Mouse (Mus musculus): ENCODE measurements around the gene Jph4. TPM values are rescaled to one million over a fixed set of nuclear protein-coding genes. Genes with fewer than 3 reads are reported as not detected.

Gene Jph4
- polyA plus RNA-seq (2015; fragmentation: Nextera tagmentation; extraction: Ambion mirVana), result 1.6 and 2.1 TPM in 2 replicates

DNA sequence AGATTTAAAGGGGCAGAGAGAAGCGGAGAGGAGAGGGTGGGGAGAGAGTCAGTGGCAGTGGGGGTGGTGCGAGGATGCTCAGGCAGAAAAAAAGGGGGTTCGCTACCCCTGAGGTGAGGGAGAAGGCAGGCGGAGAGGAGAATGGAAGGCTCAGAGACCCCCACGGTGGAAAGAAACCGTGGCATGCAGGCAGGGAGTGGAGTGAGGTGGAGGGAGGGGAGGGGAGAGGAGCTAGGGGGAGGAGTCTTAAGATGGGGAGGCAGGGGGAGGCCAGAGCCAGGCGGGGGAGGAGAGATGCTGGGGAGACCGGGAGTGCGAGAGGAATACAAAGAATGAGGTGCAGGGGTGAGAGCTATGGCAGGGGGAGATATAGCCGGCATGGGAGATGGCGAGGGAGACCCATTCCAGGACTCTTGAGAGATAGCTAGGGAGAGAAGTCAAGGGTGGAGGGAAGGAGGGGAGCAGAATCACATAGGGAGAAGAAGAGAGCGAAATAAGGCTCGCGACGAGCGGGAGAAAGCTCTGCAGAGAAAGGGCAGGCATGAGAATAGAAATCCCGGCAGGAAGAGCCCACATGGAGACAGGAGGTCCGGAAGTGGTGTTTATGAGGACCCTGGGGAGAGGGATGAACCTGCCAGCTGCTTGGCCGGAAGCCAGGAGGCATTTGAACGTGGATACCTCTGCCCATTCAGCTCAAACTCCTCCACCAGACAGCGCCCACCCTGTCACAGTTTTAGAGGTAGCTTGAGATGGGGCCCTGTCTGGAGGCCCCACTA is at the start of gene Jph4:
Gene Jph4 (minus strand): TSS at position 511 of the 776 bp plus-strand sequence.
- peaks cover 29% of the 10 kb centered on the region for H3K4me1 ChIP-seq
- H3K9ac ChIP-seq, result no peak within 1 kb of the TSS
- peak within 1 kb of the TSS; percentile 56; the same call in 1 of the 2 replicates for H3K4me3 ChIP-seq (replicated peaks)
- H3K4me2 ChIP-seq, result peak within 1 kb of the TSS; percentile 99
- ATAC-seq (ENCODE audit: insufficient read depth, low FRiP score, low read depth), result no peak
- H3K27me3 ChIP-seq (replicated peaks), result peaks cover 36% of the 10 kb centered on the region
- H3K27ac ChIP-seq, result no peak within 1 kb of the TSS
- no peaks in the 10 kb centered on the region for H3K9me3 ChIP-seq
- no peaks in the 10 kb centered on the region for H3K36me3 ChIP-seq
- WGBS, result 5% methylated on average over 21 of the region's 21 CpGs

DNA sequence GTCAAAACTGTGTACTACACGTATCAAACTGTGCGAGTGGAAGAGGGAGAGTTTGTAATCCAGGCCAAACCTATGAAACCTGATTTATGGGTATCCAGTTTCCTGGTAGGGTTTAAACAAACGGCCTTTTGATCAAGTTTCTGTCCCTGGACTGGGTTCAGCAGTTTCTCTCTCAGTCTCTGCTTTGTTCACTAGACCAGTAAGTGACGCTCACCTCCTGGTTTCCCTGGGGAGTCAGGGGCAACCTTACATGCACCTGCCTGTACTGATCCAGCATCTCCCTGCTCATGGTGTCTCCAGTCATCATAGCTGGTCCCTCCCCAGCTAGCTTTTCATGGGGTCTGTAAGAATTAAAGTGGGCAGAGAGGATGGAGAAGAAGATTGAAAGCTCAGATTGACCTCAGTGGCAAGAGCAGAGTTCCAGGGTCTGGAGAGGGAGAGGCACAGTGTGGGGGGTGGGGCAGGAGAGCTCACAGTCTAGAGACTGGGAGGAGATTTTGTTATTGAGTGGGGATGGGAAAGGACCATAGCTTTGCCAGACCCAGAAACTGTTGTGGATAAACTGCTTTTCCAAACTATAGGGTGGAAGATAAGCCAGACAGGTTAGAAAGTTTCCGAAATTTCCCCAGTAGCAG is 47.6 kb upstream of the Jph4 start:
- H3K27me3 ChIP-seq (replicated peaks), result no peaks in the 10 kb centered on the region
- no peak for ATAC-seq (ENCODE audit: insufficient read depth, low FRiP score, low read depth)
- no peak overlapping the region for H3K9ac ChIP-seq
- H3K27ac ChIP-seq, result peak overlapping the region; percentile 40; the same call in 1 of the 2 replicates
- no peak overlapping the region for H3K4me2 ChIP-seq
- 40% methylated on average over 5 of the region's 5 CpGs for WGBS
- H3K9me3 ChIP-seq, result no peaks in the 10 kb centered on the region
- peaks cover 4% of the 10 kb centered on the region; the same call in 1 of the 2 replicates for H3K4me1 ChIP-seq
- no peaks in the 10 kb centered on the region for H3K36me3 ChIP-seq
- no peak overlapping the region for H3K4me3 ChIP-seq (replicated peaks)

DNA sequence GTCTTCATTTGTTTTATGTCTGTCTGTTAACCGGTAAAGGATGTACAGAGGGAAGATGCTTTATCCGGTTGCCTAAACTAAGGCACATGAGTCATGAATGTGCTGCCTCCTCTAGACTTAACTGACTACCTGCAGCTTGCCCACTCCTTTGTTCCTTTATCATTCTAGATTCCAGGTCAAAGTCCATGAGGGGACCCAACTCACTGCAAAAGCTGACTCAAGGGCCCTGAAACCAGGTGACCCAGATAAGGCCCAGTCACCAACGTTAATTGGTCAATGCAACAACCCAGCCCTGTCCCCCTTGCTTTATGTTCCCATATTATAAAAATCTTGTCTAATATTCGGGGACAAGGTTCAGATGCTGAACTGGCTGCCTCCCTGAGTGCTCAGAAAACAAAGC is 45.4 kb upstream of the Jph4 start:
- no peaks in the 10 kb centered on the region for H3K36me3 ChIP-seq
- no peaks in the 10 kb centered on the region for H3K9me3 ChIP-seq
- H3K4me3 ChIP-seq (replicated peaks), result no peak overlapping the region
- peaks cover 4% of the 10 kb centered on the region; the same call in 1 of the 2 replicates for H3K4me1 ChIP-seq
- H3K27ac ChIP-seq, result peak overlapping the region; percentile 24; the same call in 1 of the 2 replicates
- no peak overlapping the region for H3K4me2 ChIP-seq
- 70% methylated on average over 4 of the region's 4 CpGs for WGBS
- H3K27me3 ChIP-seq (replicated peaks), result no peaks in the 10 kb centered on the region
- peak; percentile 72 for ATAC-seq (ENCODE audit: insufficient read depth, low FRiP score, low read depth)
- H3K9ac ChIP-seq, result no peak overlapping the region

DNA sequence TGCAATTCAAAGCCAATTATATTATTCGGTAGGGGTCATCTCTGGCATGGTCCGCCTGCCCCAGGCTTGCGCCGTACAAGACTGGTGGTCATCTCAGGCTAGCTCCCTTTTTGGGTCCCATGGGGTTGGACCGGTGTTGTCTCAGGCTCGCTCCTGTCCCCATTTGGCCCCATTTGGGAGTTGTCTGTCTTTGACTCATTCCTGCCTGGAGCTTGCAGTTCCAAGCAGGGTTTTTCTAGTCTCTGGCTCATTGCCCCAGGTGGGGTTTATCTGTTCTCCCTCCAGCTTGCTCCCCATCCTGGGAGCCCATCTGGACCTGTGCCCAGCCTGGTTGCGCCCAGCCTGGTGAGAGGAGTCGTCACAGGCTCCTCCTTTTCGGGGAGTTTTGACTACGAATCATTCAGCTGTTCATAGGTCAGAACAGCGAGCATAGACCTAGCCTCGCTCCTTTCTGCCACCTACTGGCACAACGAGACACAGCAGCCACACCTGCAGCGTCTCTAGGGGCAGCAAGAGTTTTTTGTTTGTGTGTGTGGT is 44.4 kb upstream of the Jph4 start:
- no peak overlapping the region for H3K9ac ChIP-seq

DNA sequence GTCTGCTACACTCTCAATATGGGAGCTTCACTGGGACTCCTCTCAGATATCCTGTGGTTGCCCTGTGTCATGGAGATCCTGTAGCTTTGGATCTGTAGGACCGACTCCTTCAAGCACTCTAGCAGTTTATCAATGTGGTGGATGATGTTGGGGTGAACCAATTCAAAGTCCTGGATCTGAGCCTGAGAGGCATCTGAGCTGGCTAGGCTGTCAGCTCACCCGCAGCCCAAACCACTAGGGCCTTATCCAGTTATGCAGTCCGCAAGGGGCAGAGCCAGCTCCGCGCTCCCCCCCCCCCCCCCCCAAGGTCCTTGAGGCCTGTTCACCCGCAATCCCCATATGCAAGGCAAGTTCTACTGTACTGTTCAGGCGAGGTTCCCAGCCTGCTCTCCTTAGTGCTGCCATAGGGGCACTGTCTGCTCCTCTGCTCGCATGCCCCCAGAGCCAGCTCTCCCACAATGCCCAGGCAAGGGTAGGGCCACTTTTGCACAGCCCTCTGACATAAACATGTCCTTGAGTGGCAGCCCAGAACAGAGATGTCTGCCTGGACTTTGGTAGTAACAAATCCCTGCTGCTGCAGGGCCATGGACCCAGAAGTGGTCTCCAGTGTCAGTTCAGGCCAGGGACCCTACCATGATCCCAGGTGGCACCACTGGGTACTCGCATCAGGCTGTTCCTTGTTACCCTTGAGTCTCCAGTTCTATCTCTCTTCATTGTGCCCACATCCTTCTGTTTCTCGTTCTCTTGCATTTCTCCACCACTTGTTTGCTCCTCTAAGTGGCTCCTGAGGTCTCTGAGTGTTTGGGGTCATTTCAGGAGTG is 43.7 kb upstream of the Jph4 start:
- H3K36me3 ChIP-seq, result no peaks in the 10 kb centered on the region
- no peaks in the 10 kb centered on the region for H3K27me3 ChIP-seq (replicated peaks)
- H3K9ac ChIP-seq, result no peak overlapping the region
- 71% methylated on average over 10 of the region's 10 CpGs for WGBS
- H3K9me3 ChIP-seq, result no peaks in the 10 kb centered on the region
- no peak overlapping the region for H3K27ac ChIP-seq
- ATAC-seq (ENCODE audit: insufficient read depth, low FRiP score, low read depth), result no peak
- no peak overlapping the region for H3K4me3 ChIP-seq (replicated peaks)
- H3K4me2 ChIP-seq, result no peak overlapping the region
- H3K4me1 ChIP-seq, result peaks cover 4% of the 10 kb centered on the region; the same call in 1 of the 2 replicates

More for the DNA sequence above, 44.4 kb upstream of the Jph4 start:
- Histone ChIP-seq H3K4me2 (peak overlapping the region; percentile 50), H3K27ac (no peak overlapping the region), H3K4me1 (peaks cover 4% of the 10 kb centered on the region; the same call in 1 of the 2 replicates), H3K27me3 (replicated peaks) (no peaks in the 10 kb centered on the region), H3K4me3 (replicated peaks) (no peak overlapping the region; the same call in 1 of the 2 replicates), H3K9me3 (no peaks in the 10 kb centered on the region), H3K36me3 (no peaks in the 10 kb centered on the region)
- ATAC-seq (ENCODE audit: insufficient read depth, low FRiP score, low read depth), result peak; percentile 81
- 30% methylated on average over 14 of the region's 14 CpGs for WGBS

DNA sequence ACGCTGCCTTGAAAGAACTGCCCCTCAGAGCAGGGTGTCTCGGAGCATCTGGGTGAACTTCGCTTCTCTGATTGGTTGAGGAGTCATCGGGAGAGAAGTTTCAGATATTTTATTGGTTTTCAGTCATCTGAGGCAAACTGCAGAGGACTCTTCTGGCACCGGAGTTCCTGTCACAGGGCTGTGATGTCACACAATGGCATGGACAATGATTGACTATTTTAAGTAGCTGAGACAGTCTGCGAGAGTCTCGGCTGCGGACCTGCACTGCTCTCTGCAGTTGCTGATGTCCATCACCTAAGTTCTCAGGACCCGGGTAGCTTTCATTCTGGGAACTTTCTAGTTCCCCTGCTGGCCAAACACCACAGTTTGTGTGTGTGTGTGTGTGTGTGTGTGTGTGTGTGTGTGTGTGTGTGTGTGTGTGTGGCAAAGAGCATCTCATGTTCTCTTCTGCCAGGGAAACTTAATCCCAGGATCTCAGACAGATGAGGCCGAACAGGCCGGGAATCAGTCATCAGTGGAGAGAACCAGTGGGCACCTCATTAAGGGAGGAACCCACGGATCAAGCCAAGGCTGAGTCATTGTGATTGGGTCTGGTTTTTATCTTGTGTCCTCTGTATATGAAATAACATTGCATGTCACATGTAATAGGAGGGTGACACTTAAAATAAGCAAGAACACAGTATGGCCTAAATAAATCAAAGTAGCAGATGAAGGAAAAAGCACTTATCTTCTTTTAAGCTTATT is 40.8 kb upstream of the Jph4 start:
- Histone ChIP-seq H3K9ac (no peak overlapping the region), H3K4me1 (peaks cover 4% of the 10 kb centered on the region; the same call in 1 of the 2 replicates), H3K36me3 (no peaks in the 10 kb centered on the region), H3K4me2 (no peak overlapping the region; the same call in 1 of the 2 replicates), H3K27ac (no peak overlapping the region), H3K9me3 (no peaks in the 10 kb centered on the region), H3K27me3 (replicated peaks) (no peaks in the 10 kb centered on the region), H3K4me3 (replicated peaks) (no peak overlapping the region)
- no peak for ATAC-seq (ENCODE audit: insufficient read depth, low FRiP score, low read depth)
- 38% methylated on average over 12 of the region's 12 CpGs for WGBS

DNA sequence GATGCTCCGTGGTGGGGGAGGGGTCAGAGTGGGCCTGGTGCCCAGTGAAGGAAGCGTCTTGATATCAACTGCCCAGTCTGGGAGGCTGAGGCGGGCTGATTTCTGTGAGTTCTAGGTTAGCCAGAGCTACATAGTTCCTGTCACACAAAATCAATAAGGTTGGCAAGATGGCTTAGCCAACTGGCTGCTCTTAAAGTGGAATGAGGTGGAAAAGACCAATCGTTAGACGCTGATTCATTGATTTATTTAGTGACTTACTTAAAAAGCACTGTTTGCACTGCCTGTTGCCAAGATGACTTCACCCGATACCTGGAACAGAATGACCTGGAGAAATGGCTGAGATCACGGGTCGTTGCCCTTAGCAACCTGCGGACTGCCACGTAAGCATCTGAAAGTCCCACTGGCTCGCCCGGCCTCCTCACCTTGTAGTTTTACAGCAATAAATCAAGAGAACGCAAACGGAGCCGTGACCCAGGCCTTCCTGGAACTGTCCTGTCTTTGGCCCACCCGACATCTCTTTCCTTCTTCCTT is 36.3 kb upstream of the Jph4 start:
- whole genome bisulfite sequencing, result 76% methylated on average over 16 of the region's 16 CpGs

DNA sequence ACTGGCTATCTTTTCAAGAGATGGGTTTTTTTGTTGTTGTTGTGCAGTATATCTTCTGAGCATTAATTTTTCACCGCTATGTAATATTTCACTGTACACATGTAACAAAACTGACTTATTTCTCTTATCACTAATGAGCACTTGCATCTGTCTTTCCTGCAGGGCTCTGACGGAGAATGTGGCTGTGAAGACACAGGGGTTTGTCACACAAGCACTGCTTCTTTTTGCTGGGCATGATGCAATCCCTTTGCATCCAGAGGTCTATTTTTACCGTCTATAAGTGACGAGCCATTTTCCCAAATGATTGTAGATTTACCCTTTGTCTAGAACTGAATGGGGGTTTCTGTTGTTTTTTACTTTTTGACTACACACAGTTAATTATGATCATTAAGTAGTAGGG is 35.4 kb upstream of the Jph4 start:
- H3K4me1 ChIP-seq, result no peaks in the 10 kb centered on the region
- H3K4me3 ChIP-seq (replicated peaks), result no peak overlapping the region
- H3K9ac ChIP-seq, result no peak overlapping the region
- WGBS, result 77% methylated on average over 4 of the region's 4 CpGs
- no peak overlapping the region for H3K4me2 ChIP-seq
- H3K36me3 ChIP-seq, result no peaks in the 10 kb centered on the region
- no peaks in the 10 kb centered on the region for H3K27me3 ChIP-seq (replicated peaks)
- no peaks in the 10 kb centered on the region for H3K9me3 ChIP-seq
- no peak for ATAC-seq (ENCODE audit: insufficient read depth, low FRiP score, low read depth)
- H3K27ac ChIP-seq, result no peak overlapping the region

More for the DNA sequence above, 36.3 kb upstream of the Jph4 start:
- no peak overlapping the region for H3K4me2 ChIP-seq
- no peaks in the 10 kb centered on the region for H3K36me3 ChIP-seq
- no peaks in the 10 kb centered on the region for H3K9me3 ChIP-seq
- no peak overlapping the region for H3K4me3 ChIP-seq (replicated peaks)
- no peak overlapping the region for H3K9ac ChIP-seq
- H3K27ac ChIP-seq, result no peak overlapping the region
- H3K27me3 ChIP-seq (replicated peaks), result no peaks in the 10 kb centered on the region
- H3K4me1 ChIP-seq, result no peaks in the 10 kb centered on the region
- ATAC-seq (ENCODE audit: insufficient read depth, low FRiP score, low read depth), result no peak

DNA sequence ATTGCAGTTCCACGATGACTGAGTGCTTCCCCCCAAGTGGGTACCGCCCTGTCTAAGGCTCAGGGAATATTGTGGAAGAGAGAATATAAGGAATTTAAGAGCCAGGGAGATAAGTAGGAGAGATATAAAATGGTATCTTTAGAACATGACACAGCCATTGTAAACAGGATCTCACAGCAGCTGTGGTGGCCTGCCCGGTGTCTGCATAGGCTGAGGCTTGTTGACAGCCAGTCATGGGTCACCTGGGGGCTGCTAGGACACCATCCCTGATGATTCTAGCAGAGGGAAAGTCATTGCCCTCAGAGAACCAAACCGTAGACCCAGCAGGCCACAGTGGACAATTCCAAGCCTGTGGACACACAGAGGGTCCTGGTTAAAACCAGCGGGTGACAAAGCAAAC is 34.2 kb upstream of the Jph4 start:
- WGBS, result 80% methylated on average over 5 of the region's 5 CpGs
- ATAC-seq (ENCODE audit: insufficient read depth, low FRiP score, low read depth), result no peak
- no peaks in the 10 kb centered on the region for H3K9me3 ChIP-seq

DNA sequence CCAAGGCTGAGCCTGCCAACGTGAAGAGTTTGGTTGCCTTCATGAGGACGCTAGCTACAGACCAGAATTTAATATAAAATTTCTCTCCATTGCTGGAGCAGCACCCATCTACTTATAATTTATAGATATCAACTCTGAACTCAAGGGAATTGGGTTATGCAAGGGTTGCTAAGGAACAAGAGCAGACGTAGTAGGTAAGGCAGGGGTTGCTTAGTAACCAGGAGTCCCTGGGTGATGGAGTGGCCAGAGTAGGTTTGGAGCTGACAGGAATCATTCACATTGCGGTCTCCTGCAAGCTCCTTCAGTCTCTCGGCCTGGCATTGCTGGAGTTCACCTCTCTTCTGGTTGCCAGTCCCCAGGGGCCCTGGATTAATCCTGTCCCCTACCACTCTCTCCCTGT is 32.3 kb upstream of the Jph4 start:
- H3K27ac ChIP-seq, result no peak overlapping the region
- H3K9ac ChIP-seq, result no peak overlapping the region
- no peaks in the 10 kb centered on the region for H3K27me3 ChIP-seq (replicated peaks)
- H3K9me3 ChIP-seq, result no peaks in the 10 kb centered on the region
- WGBS, result 75% methylated on average over 5 of the region's 5 CpGs
- no peaks in the 10 kb centered on the region for H3K4me1 ChIP-seq
- H3K4me2 ChIP-seq, result no peak overlapping the region
- no peak overlapping the region for H3K4me3 ChIP-seq (replicated peaks)
- ATAC-seq (ENCODE audit: insufficient read depth, low FRiP score, low read depth), result no peak
- no peaks in the 10 kb centered on the region for H3K36me3 ChIP-seq

More for the DNA sequence above, 34.2 kb upstream of the Jph4 start:
- Histone ChIP-seq H3K4me2 (no peak overlapping the region), H3K27ac (no peak overlapping the region), H3K9ac (no peak overlapping the region), H3K27me3 (replicated peaks) (no peaks in the 10 kb centered on the region), H3K4me1 (no peaks in the 10 kb centered on the region), H3K4me3 (replicated peaks) (no peak overlapping the region), H3K36me3 (no peaks in the 10 kb centered on the region)
